Mouse (Mus musculus) embryonic facial prominence, embryonic 12.5 days (tissue): ENCODE data around the gene H2-DMb1. TPM values are rescaled to one million over a fixed set of nuclear protein-coding genes. Genes with fewer than 3 reads are reported as not detected.

ENCODE experiments used
- ATAC-seq: fragments of 200-750 bp; cut with Nextera tagmentation; 2 replicates; pipeline ENCODE4 v1.8.0; 2017; ENCODE audit not compliant: insufficient number of reproducible peaks, insufficient read depth, low FRiP score, low TSS enrichment
- H3K27ac ChIP-seq: fragments of 300-500 bp; sonication (generic); 2 replicates; pipeline ENCODE4 v1.5.1; 2016; ENCODE audit warnings: mild to moderate bottlenecking
- H3K27me3 ChIP-seq: fragments of 300-500 bp; sonication (generic); 2 replicates; pipeline ENCODE4 v1.6.1; 2016; ENCODE audit warnings: mild to moderate bottlenecking, moderate library complexity
- H3K36me3 ChIP-seq: fragments of 300-500 bp; sonication (generic); 2 replicates; pipeline ENCODE4 v1.6.1; 2016; ENCODE audit warnings: mild to moderate bottlenecking
- H3K4me1 ChIP-seq: fragments of 300-500 bp; sonication (generic); 2 replicates; pipeline ENCODE4 v1.6.1; 2016
- H3K4me2 ChIP-seq: fragments of 300-500 bp; sonication (generic); replicated peaks from 2 replicates; pipeline ENCODE4 v1.6.1; 2016; ENCODE audit warnings: mild to moderate bottlenecking, moderate library complexity
- H3K4me3 ChIP-seq: fragments of 300-500 bp; sonication (generic); 2 replicates; pipeline ENCODE4 v1.5.1; 2016; ENCODE audit warnings: mild to moderate bottlenecking
- H3K9ac ChIP-seq: fragments of 300-500 bp; sonication (generic); 2 replicates; pipeline ENCODE4 v1.6.1; 2016; ENCODE audit warnings: mild to moderate bottlenecking, moderate library complexity
- H3K9me3 ChIP-seq: fragments of 300-500 bp; sonication (generic); 2 replicates; pipeline ENCODE4 v1.6.1; 2016; ENCODE audit warnings: mild to moderate bottlenecking, moderate library complexity
- WGBS: fragments of 180-500 bp; shearing (Covaris S2); methylation state at CpG from one replicate; pipeline ENCODE4 v1.1.7; 2016; 5-methylcytosine and 5-hydroxymethylcytosine counted together
- polyA plus RNA-seq: library from polyadenylated mRNA; unstranded; fragments of >200 nt; fragmentation: Nextera tagmentation; extraction: Ambion mirVana; gene quantifications from 2 replicates; pipeline ENCODE4 v1.2.1, GENCODE M21; 2016

Gene H2-DMb1
- polyA plus RNA-seq: 2.0 and 2.4 TPM in 2 replicates

- Histone ChIP-seq H3K27ac (no peak within 1 kb of the TSS), H3K4me3 (no peak within 1 kb of the TSS), H3K9ac (no peak within 1 kb of the TSS), H3K4me1 (no peaks in the 10 kb centered on the region), H3K36me3 (no peaks in the 10 kb centered on the region), H3K4me2 (no peak within 1 kb of the TSS), H3K27me3 (no peaks in the 10 kb centered on the region; the same call in 1 of the 2 replicates), H3K9me3 (no peaks in the 10 kb centered on the region)
- no peak for ATAC-seq
- 58% methylated on average over 4 of the region's 4 CpGs for WGBS
Observed at GRCm38 (mm10) chr17:34152923-34153322, at the start of gene H2-DMb1. Gene H2-DMb1, plus strand, starts transcription at chr17:34153072.

GRCm38 (mm10) chr17:34104804-34105203 lies 48.1 kb upstream of the H2-DMb1 start:
- no peak for ATAC-seq
- H3K27ac ChIP-seq: no peak overlapping the region
- WGBS: 86% methylated on average over 9 of the region's 9 CpGs

GRCm38 (mm10) chr17:34106555-34106954 lies 46.3 kb upstream of the H2-DMb1 start:
- 79% methylated on average over 7 of the region's 7 CpGs for WGBS
- no peak for ATAC-seq
- no peak overlapping the region for H3K27ac ChIP-seq
- H3K4me3 ChIP-seq: no peak overlapping the region
- no peaks in the 10 kb centered on the region for H3K27me3 ChIP-seq
- no peaks in the 10 kb centered on the region for H3K9me3 ChIP-seq
- no peaks in the 10 kb centered on the region; the same call in 1 of the 2 replicates for H3K4me1 ChIP-seq
- H3K36me3 ChIP-seq: peaks cover 25% of the 10 kb centered on the region
- no peak overlapping the region for H3K4me2 ChIP-seq
- H3K9ac ChIP-seq: no peak overlapping the region

More at GRCm38 (mm10) chr17:34104804-34105203, 48.1 kb upstream of the H2-DMb1 start:
- peaks cover 8% of the 10 kb centered on the region for H3K36me3 ChIP-seq
- no peak overlapping the region for H3K4me3 ChIP-seq
- H3K4me1 ChIP-seq: no peaks in the 10 kb centered on the region; the same call in 1 of the 2 replicates
- H3K9ac ChIP-seq: no peak overlapping the region
- H3K27me3 ChIP-seq: no peaks in the 10 kb centered on the region; the same call in 1 of the 2 replicates
- no peaks in the 10 kb centered on the region for H3K9me3 ChIP-seq
- H3K4me2 ChIP-seq: no peak overlapping the region

GRCm38 (mm10) chr17:34107109-34107867 lies 45.6 kb upstream of the H2-DMb1 start:
- ATAC-seq: no peak
- Histone ChIP-seq H3K27ac (no peak overlapping the region), H3K4me3 (no peak overlapping the region), H3K4me1 (no peaks in the 10 kb centered on the region), H3K9ac (no peak overlapping the region), H3K9me3 (no peaks in the 10 kb centered on the region), H3K36me3 (peaks cover 33% of the 10 kb centered on the region), H3K27me3 (no peaks in the 10 kb centered on the region), H3K4me2 (no peak overlapping the region)
- WGBS: 81% methylated on average over 7 of the region's 7 CpGs

- H3K9me3 ChIP-seq: no peaks in the 10 kb centered on the region
- H3K4me2 ChIP-seq: no peak overlapping the region
- H3K27me3 ChIP-seq: no peaks in the 10 kb centered on the region
- no peak overlapping the region for H3K9ac ChIP-seq
- 83% methylated on average over 5 of the region's 6 CpGs for whole genome bisulfite sequencing
- ATAC-seq: no peak
- H3K4me3 ChIP-seq: no peak overlapping the region
- H3K27ac ChIP-seq: no peak overlapping the region
- peaks cover 44% of the 10 kb centered on the region for H3K36me3 ChIP-seq
- H3K4me1 ChIP-seq: no peaks in the 10 kb centered on the region
Observed at GRCm38 (mm10) chr17:34108460-34108859, 44.4 kb upstream of the H2-DMb1 start.

GRCm38 (mm10) chr17:34109038-34109805 lies 43.6 kb upstream of the H2-DMb1 start:
- Histone ChIP-seq H3K4me2 (no peak overlapping the region), H3K9me3 (no peaks in the 10 kb centered on the region), H3K4me1 (no peaks in the 10 kb centered on the region), H3K4me3 (no peak overlapping the region), H3K9ac (no peak overlapping the region), H3K36me3 (peaks cover 52% of the 10 kb centered on the region), H3K27me3 (no peaks in the 10 kb centered on the region), H3K27ac (no peak overlapping the region)
- 74% methylated on average over 14 of the region's 14 CpGs for WGBS
- ATAC-seq: no peak

GRCm38 (mm10) chr17:34109806-34110195 lies 43.1 kb upstream of the H2-DMb1 start:
- WGBS: 70% methylated on average over 3 of the region's 3 CpGs
- Histone ChIP-seq H3K9ac (no peak overlapping the region), H3K27ac (no peak overlapping the region), H3K4me2 (no peak overlapping the region), H3K4me1 (0 out of 2 replicates have a peak, but pooled peaks cover 1% of the 10 kb centered on the region), H3K36me3 (peaks cover 58% of the 10 kb centered on the region), H3K4me3 (no peak overlapping the region), H3K9me3 (no peaks in the 10 kb centered on the region), H3K27me3 (no peaks in the 10 kb centered on the region)
- no peak for ATAC-seq

- Histone ChIP-seq H3K27me3 (no peaks in the 10 kb centered on the region), H3K9ac (no peak overlapping the region), H3K4me1 (peaks cover 6% of the 10 kb centered on the region), H3K27ac (no peak overlapping the region), H3K36me3 (peaks cover 63% of the 10 kb centered on the region), H3K4me2 (no peak overlapping the region), H3K9me3 (no peaks in the 10 kb centered on the region), H3K4me3 (no peak overlapping the region)
- no peak for ATAC-seq
- WGBS: 64% methylated on average over 8 of the region's 8 CpGs
Observed at GRCm38 (mm10) chr17:34110309-34110708, 42.6 kb upstream of the H2-DMb1 start.

GRCm38 (mm10) chr17:34114114-34114513 lies 38.8 kb upstream of the H2-DMb1 start:
- Histone ChIP-seq H3K36me3 (peaks cover 90% of the 10 kb centered on the region), H3K9me3 (no peaks in the 10 kb centered on the region)

GRCm38 (mm10) chr17:34116736-34117370 lies 36.0 kb upstream of the H2-DMb1 start:
- Histone ChIP-seq H3K4me3 (peak overlapping the region; percentile 79), H3K4me2 (peak overlapping the region; percentile 94), H3K4me1 (peaks cover 24% of the 10 kb centered on the region), H3K27ac (no peak overlapping the region), H3K9ac (peak overlapping the region; percentile 91), H3K9me3 (no peaks in the 10 kb centered on the region), H3K27me3 (no peaks in the 10 kb centered on the region), H3K36me3 (peaks cover 64% of the 10 kb centered on the region)
- ATAC-seq: no peak
- WGBS: 43% methylated on average over 7 of the region's 7 CpGs

More at GRCm38 (mm10) chr17:34114114-34114513, 38.8 kb upstream of the H2-DMb1 start:
- Histone ChIP-seq H3K4me1 (peaks cover 24% of the 10 kb centered on the region), H3K27me3 (no peaks in the 10 kb centered on the region), H3K9ac (no peak overlapping the region), H3K4me2 (no peak overlapping the region), H3K27ac (no peak overlapping the region), H3K4me3 (no peak overlapping the region)
- WGBS: 91% methylated on average over 7 of the region's 7 CpGs
- ATAC-seq: no peak

- WGBS: 0% methylated on average over 5 of the region's 5 CpGs
- Histone ChIP-seq H3K4me3 (peak overlapping the region; percentile 79), H3K9ac (peak overlapping the region; percentile 91), H3K27ac (no peak overlapping the region), H3K9me3 (no peaks in the 10 kb centered on the region), H3K4me1 (peaks cover 24% of the 10 kb centered on the region), H3K36me3 (peaks cover 57% of the 10 kb centered on the region), H3K4me2 (peak overlapping the region; percentile 94), H3K27me3 (no peaks in the 10 kb centered on the region)
- ATAC-seq: no peak
Observed at GRCm38 (mm10) chr17:34117421-34118112, 35.3 kb upstream of the H2-DMb1 start.
